Mouse (Mus musculus): ENCODE measurements at regions not wholly inside any gene's neighbourhood (a gene's known extent, or its start where the extent isn't known, plus 50 kb on each side); places are given as distances from the start of the nearest gene placed in this dataset.

GRCm38 (mm10) chr13:112054879-112055371, 233.3 kb upstream of the Ankrd55 start:
- no peak for ATAC-seq (replicated peaks; ENCODE audit: low read depth, poor library complexity, severe bottlenecking)

- peak; percentile 48 for ATAC-seq (replicated peaks; ENCODE audit: low read depth, poor library complexity, severe bottlenecking)
These were observed 230.0 kb upstream of the Ankrd55 start for GRCm38 (mm10) chr13:112058218-112058617.

GRCm38 (mm10) chr13:112058771-112059170, 229.5 kb upstream of the Ankrd55 start:
- ATAC-seq (replicated peaks; ENCODE audit: low read depth, poor library complexity, severe bottlenecking): no peak

- ATAC-seq (replicated peaks; ENCODE audit: low read depth, poor library complexity, severe bottlenecking): no peak
These were observed 226.2 kb upstream of the Ankrd55 start for GRCm38 (mm10) chr13:112062024-112062423.

GRCm38 (mm10) chr13:112063409-112064111, 224.7 kb upstream of the Ankrd55 start:
- ATAC-seq (replicated peaks; ENCODE audit: low read depth, poor library complexity, severe bottlenecking): peak; percentile 84

GRCm38 (mm10) chr13:112064681-112065080, 223.6 kb upstream of the Ankrd55 start:
- no peak for ATAC-seq (replicated peaks; ENCODE audit: low read depth, poor library complexity, severe bottlenecking)

GRCm38 (mm10) chr13:112067066-112067847, 221.0 kb upstream of the Ankrd55 start:
- 0 out of 2 replicates have a peak, but pooled peaks have one; percentile 10 for ATAC-seq (replicated peaks; ENCODE audit: low read depth, poor library complexity, severe bottlenecking)

GRCm38 (mm10) chr13:112070757-112071156, 217.5 kb upstream of the Ankrd55 start:
- ATAC-seq (replicated peaks; ENCODE audit: low read depth, poor library complexity, severe bottlenecking): no peak

GRCm38 (mm10) chr13:112071209-112071955, 216.9 kb upstream of the Ankrd55 start:
- ATAC-seq (replicated peaks; ENCODE audit: low read depth, poor library complexity, severe bottlenecking): no peak

GRCm38 (mm10) chr13:112071956-112072314, 216.3 kb upstream of the Ankrd55 start:
- no peak for ATAC-seq (replicated peaks; ENCODE audit: low read depth, poor library complexity, severe bottlenecking)

GRCm38 (mm10) chr13:112073519-112074406, 214.5 kb upstream of the Ankrd55 start:
- no peak for ATAC-seq (replicated peaks; ENCODE audit: low read depth, poor library complexity, severe bottlenecking)

- ATAC-seq (replicated peaks; ENCODE audit: low read depth, poor library complexity, severe bottlenecking): no peak
These were observed 212.3 kb upstream of the Ankrd55 start for GRCm38 (mm10) chr13:112075847-112076479.

GRCm38 (mm10) chr13:112078088-112078487, 210.2 kb upstream of the Ankrd55 start:
- no peak for ATAC-seq (replicated peaks; ENCODE audit: low read depth, poor library complexity, severe bottlenecking)

GRCm38 (mm10) chr13:112081935-112082334, 206.3 kb upstream of the Ankrd55 start:
- ATAC-seq (replicated peaks; ENCODE audit: low read depth, poor library complexity, severe bottlenecking): no peak

- peak; percentile 70 for ATAC-seq (replicated peaks; ENCODE audit: low read depth, poor library complexity, severe bottlenecking)
These were observed 203.6 kb upstream of the Ankrd55 start for GRCm38 (mm10) chr13:112084484-112085278.

GRCm38 (mm10) chr13:112088312-112088771, 199.9 kb upstream of the Ankrd55 start:
- ATAC-seq (replicated peaks; ENCODE audit: low read depth, poor library complexity, severe bottlenecking): no peak

- ATAC-seq (replicated peaks; ENCODE audit: low read depth, poor library complexity, severe bottlenecking): no peak
These were observed 197.5 kb upstream of the Ankrd55 start for GRCm38 (mm10) chr13:112090737-112091136.

- ATAC-seq (replicated peaks; ENCODE audit: low read depth, poor library complexity, severe bottlenecking): no peak
These were observed 192.6 kb upstream of the Ankrd55 start for GRCm38 (mm10) chr13:112095595-112096139.

Data from common myeloid progenitor, adult 5-6 weeks (primary cell).